Mouse (Mus musculus): ENCODE results near the gene Lgals12. TPM values are rescaled to one million over a fixed set of nuclear protein-coding genes. Genes with fewer than 3 reads are reported as not detected.

The Lgals12 gene
- polyA plus RNA-seq, 1 experiment from 2014 or later = 2.3 TPM

DNA sequence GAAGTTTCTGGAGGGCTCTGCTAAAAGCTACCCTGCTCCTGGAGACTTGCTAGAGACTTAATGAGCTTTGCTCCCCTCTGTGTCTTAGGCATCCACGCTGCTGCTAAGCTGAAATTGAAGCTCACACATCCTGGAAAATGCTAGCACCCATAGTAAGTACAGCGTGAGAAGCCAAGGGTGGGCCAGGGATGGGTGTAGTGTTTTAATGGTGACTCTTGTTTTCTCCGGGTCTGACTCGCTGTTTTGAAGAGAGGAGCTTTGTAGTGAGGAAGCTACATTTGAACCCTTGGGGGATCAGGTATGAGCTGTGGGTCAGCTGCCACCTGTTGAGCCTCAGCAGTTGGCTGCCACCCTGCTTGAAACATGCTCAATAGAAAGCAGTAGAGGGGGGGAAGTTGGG, 49.1 kb downstream of the Lgals12 start:
- Histone ChIP-seq H3K4me1 (0 out of 2 replicates have a peak, but pooled peaks cover 9% of the 10 kb centered on the region), H3K9ac (no peak overlapping the region; the same call in 1 of the 2 replicates), H3K27ac (no peak overlapping the region), H3K27me3 (replicated peaks) (no peaks in the 10 kb centered on the region), H3K36me3 (no peaks in the 10 kb centered on the region), H3K4me2 (peak overlapping the region; percentile 88), H3K4me3 (replicated peaks) (peak overlapping the region; percentile 53), H3K9me3 (no peaks in the 10 kb centered on the region)
- 11% methylated on average over 4 of the region's 4 CpGs for WGBS
- ATAC-seq (ENCODE audit: insufficient read depth, low FRiP score, low read depth) = no peak

- Histone ChIP-seq H3K27me3 (replicated peaks) (no peaks in the 10 kb centered on the region), H3K36me3 (no peaks in the 10 kb centered on the region), H3K4me1 (0 out of 2 replicates have a peak, but pooled peaks cover 9% of the 10 kb centered on the region), H3K9ac (no peak within 1 kb of the TSS; the same call in 1 of the 2 replicates), H3K4me3 (replicated peaks) (peak within 1 kb of the TSS; percentile 53), H3K4me2 (peak within 1 kb of the TSS; percentile 88), H3K9me3 (no peaks in the 10 kb centered on the region), H3K27ac (no peak within 1 kb of the TSS)
- ATAC-seq (ENCODE audit: insufficient read depth, low FRiP score, low read depth) = peak; percentile 94
- WGBS = under 1% methylated on average over 27 of the region's 27 CpGs
Observed at GRCm38 (mm10) chr19:7557328-7557822, 49.6 kb downstream of the Lgals12 start, which contains the start of gene Pla2g16. Pla2g16 (plus strand) TSS chr19:7557459.

DNA sequence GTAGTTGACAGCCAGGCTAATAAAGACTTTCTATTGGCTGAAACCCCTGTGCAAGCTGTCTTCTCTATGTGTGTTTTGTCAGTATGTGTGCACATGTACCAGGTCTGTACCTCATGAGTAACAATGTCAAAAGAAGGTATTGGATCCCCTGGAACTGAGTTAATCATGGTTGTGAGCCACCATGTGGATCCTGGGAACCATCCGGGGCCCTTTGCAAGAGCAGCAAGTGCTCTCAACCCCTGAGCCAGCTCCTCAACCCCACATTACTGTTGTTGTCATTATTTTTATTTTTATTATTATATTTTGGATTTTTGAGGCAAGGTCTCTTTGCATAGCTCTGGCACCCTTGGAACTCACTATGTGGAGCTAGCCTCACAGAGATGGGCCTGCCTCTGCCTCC, 50.4 kb downstream of the Lgals12 start:
- no peak overlapping the region for H3K9ac ChIP-seq
- ATAC-seq (ENCODE audit: insufficient read depth, low FRiP score, low read depth) = no peak
- H3K27ac ChIP-seq = no peak overlapping the region
- H3K4me1 ChIP-seq = 0 out of 2 replicates have a peak, but pooled peaks cover 9% of the 10 kb centered on the region
- no peaks in the 10 kb centered on the region for H3K36me3 ChIP-seq
- H3K27me3 ChIP-seq (replicated peaks) = no peaks in the 10 kb centered on the region
- no peak overlapping the region for H3K4me2 ChIP-seq
- H3K9me3 ChIP-seq = no peaks in the 10 kb centered on the region
- H3K4me3 ChIP-seq (replicated peaks) = no peak overlapping the region
- 97% methylated on average over 1 of the region's 1 CpGs for WGBS

DNA sequence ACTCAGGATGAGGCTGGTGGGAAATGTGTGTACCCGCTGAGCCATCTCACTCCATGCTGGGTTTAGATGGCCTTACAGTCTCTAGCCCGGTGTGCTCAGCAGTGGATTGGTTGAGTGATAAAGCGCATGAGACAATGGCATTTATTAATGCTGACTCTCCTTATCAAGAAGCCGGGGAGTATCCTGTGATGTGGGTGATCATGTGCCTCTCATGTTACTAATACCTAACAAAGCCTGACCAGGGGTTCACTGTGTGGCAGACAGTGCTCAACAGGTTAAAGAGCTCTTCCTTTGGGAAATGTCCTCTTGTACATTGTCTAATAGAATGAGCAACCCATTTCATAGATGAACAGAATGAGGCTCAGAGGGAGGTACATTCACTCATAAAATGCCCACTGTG, 52.1 kb downstream of the Lgals12 start:
- H3K4me1 ChIP-seq = 0 out of 2 replicates have a peak, but pooled peaks cover 9% of the 10 kb centered on the region
- H3K27me3 ChIP-seq (replicated peaks) = no peaks in the 10 kb centered on the region
- H3K36me3 ChIP-seq = no peaks in the 10 kb centered on the region
- no peak overlapping the region for H3K4me3 ChIP-seq (replicated peaks)
- no peak overlapping the region for H3K27ac ChIP-seq
- 69% methylated on average over 4 of the region's 4 CpGs for WGBS
- H3K9me3 ChIP-seq = no peaks in the 10 kb centered on the region
- H3K4me2 ChIP-seq = no peak overlapping the region
- no peak for ATAC-seq (ENCODE audit: insufficient read depth, low FRiP score, low read depth)
- H3K9ac ChIP-seq = no peak overlapping the region

- Histone ChIP-seq H3K4me1 (0 out of 2 replicates have a peak, but pooled peaks cover 8% of the 10 kb centered on the region), H3K27me3 (replicated peaks) (no peaks in the 10 kb centered on the region), H3K9ac (no peak overlapping the region), H3K36me3 (no peaks in the 10 kb centered on the region), H3K4me2 (no peak overlapping the region), H3K4me3 (replicated peaks) (no peak overlapping the region), H3K27ac (no peak overlapping the region), H3K9me3 (no peaks in the 10 kb centered on the region)
- no peak for ATAC-seq (ENCODE audit: insufficient read depth, low FRiP score, low read depth)
Observed at GRCm38 (mm10) chr19:7553441-7553840, 53.6 kb downstream of the Lgals12 start.

DNA sequence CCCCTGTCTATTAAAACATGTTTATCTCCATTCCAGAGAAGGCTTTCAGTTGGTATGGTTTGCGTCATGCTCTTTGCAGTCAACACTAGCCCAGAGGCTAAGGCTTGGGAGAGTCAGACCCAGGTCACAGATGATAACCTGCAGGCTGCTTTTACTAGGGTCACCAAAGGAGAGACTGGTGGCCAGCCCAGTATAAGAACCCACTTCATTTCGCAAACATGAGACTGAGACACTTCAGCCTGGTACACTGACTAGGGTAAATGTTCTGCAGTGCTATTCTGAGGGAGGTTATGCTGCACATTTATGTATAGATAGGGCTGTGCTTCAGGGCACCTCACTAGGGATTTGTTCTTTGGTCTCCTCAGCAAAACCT, 54.7 kb downstream of the Lgals12 start:
- 66% methylated on average over 2 of the region's 2 CpGs for WGBS
- no peaks in the 10 kb centered on the region for H3K4me1 ChIP-seq
- no peaks in the 10 kb centered on the region for H3K36me3 ChIP-seq
- no peak overlapping the region for H3K4me3 ChIP-seq (replicated peaks)
- H3K27ac ChIP-seq = no peak overlapping the region
- no peak overlapping the region for H3K4me2 ChIP-seq
- no peak overlapping the region for H3K9ac ChIP-seq
- H3K9me3 ChIP-seq = no peaks in the 10 kb centered on the region
- H3K27me3 ChIP-seq (replicated peaks) = no peaks in the 10 kb centered on the region
- ATAC-seq (ENCODE audit: insufficient read depth, low FRiP score, low read depth) = 0 out of 2 replicates have a peak, but pooled peaks have one; percentile 28

GRCm38 (mm10) chr19:7551550-7552300, 55.3 kb downstream of the Lgals12 start:
- Histone ChIP-seq H3K4me1 (no peaks in the 10 kb centered on the region), H3K4me2 (no peak overlapping the region), H3K27ac (no peak overlapping the region; the same call in 1 of the 2 replicates), H3K9ac (no peak overlapping the region), H3K27me3 (replicated peaks) (no peaks in the 10 kb centered on the region), H3K9me3 (no peaks in the 10 kb centered on the region), H3K36me3 (no peaks in the 10 kb centered on the region), H3K4me3 (replicated peaks) (no peak overlapping the region)
- peak; percentile 84 for ATAC-seq (ENCODE audit: insufficient read depth, low FRiP score, low read depth)
- 25% methylated on average over 4 of the region's 4 CpGs for WGBS

GRCm38 (mm10) chr19:7548924-7549323, 58.1 kb downstream of the Lgals12 start:
- no peaks in the 10 kb centered on the region for H3K4me1 ChIP-seq
- 87% methylated on average over 3 of the region's 3 CpGs for WGBS

More at GRCm38 (mm10) chr19:7548924-7549323, 58.1 kb downstream of the Lgals12 start:
- Histone ChIP-seq H3K9ac (no peak overlapping the region), H3K9me3 (no peaks in the 10 kb centered on the region), H3K36me3 (no peaks in the 10 kb centered on the region), H3K27ac (no peak overlapping the region), H3K27me3 (replicated peaks) (no peaks in the 10 kb centered on the region), H3K4me3 (replicated peaks) (no peak overlapping the region), H3K4me2 (no peak overlapping the region)
- no peak for ATAC-seq (ENCODE audit: insufficient read depth, low FRiP score, low read depth)

Other genes with a start within 250 kb of the Lgals12 start
- gene Spindoc, start 224.2 kb downstream of the Lgals12 start, polyA plus RNA-seq (2015; fragmentation: Nextera tagmentation; extraction: Ambion mirVana) = 22.5 and 22.8 TPM in 2 replicates
- gene 2700081O15Rik, start 189.6 kb downstream of the Lgals12 start, polyA plus RNA-seq (2015; fragmentation: Nextera tagmentation; extraction: Ambion mirVana) = 6.5 and 7.5 TPM in 2 replicates
- 140 and 149 TPM in 2 replicates for gene Rtn3, start 123.9 kb downstream of the Lgals12 start, polyA plus RNA-seq (2015; fragmentation: Nextera tagmentation; extraction: Ambion mirVana)
- 17.1 and 17.4 TPM in 2 replicates for gene Atl3, start 113.2 kb downstream of the Lgals12 start, polyA plus RNA-seq (2015; fragmentation: Nextera tagmentation; extraction: Ambion mirVana)
- gene Pla2g16, start 49.7 kb downstream of the Lgals12 start, polyA plus RNA-seq (2015; fragmentation: Nextera tagmentation; extraction: Ambion mirVana) = 10.7 and 13.2 TPM in 2 replicates
- not detected in 2 replicates for gene Hrasls5, start 5.3 kb upstream of the Lgals12 start, polyA plus RNA-seq (2015; fragmentation: Nextera tagmentation; extraction: Ambion mirVana)
- gene Slc22a19, start 104.1 kb upstream of the Lgals12 start, polyA plus RNA-seq (2015; fragmentation: Nextera tagmentation; extraction: Ambion mirVana) = not detected in 2 replicates
- gene Slc22a26, start 195.5 kb upstream of the Lgals12 start, polyA plus RNA-seq (2015; fragmentation: Nextera tagmentation; extraction: Ambion mirVana) = not detected in 2 replicates